Mouse (Mus musculus): ENCODE results near the gene Gpd1. TPM values are rescaled to one million over a fixed set of nuclear protein-coding genes. Genes with fewer than 3 reads are reported as not detected.

The Gpd1 gene
- total and polyA plus RNA-seq, 2 experiments from 2014 or later = 1.2 to 2.8 TPM

- no peaks in the 10 kb centered on the region for H3K27me3 ChIP-seq (ENCODE audit: insufficient read depth, low read length)
- H3K36me3 ChIP-seq (ENCODE audit: insufficient read depth, low read length) = no peaks in the 10 kb centered on the region
- no peaks in the 10 kb centered on the region; the same call in 1 of the 2 replicates for H3K4me1 ChIP-seq (ENCODE audit: insufficient read depth, low read length)
- no peak overlapping the region for H3K4me3 ChIP-seq (ENCODE audit: low read depth, low read length)
- WGBS = 31% methylated on average over 3 of the region's 3 CpGs
- no peak overlapping the region for H3K9ac ChIP-seq (replicated peaks; ENCODE audit: low read length, poor library complexity, severe bottlenecking)
- H3K27ac ChIP-seq (ENCODE audit: low read depth, low read length) = no peak overlapping the region
- no peak for TF ChIP-seq CTCF (IDR thresholded peaks at IDR 0.05)
- ATAC-seq (ENCODE audit: low FRiP score) (no peak), DNase-seq (ENCODE audit: low spot score) (no peak)
- H3K4me2 ChIP-seq (ENCODE audit: low read depth, low read length, poor library complexity, severe bottlenecking) = 0 out of 2 replicates have a peak overlapping the region, but pooled peaks have one; percentile 75
- no peaks in the 10 kb centered on the region for H3K9me3 ChIP-seq (ENCODE audit: low read length)
These were observed 55.6 kb downstream of the Gpd1 start for GRCm38 (mm10) chr15:99772925-99773324.

Other genes starting within 250 kb of the Gpd1 start
- 11.7 and 12.4 TPM in 2 replicates for gene Bcdin3d, start 242.8 kb upstream of the Gpd1 start, total RNA-seq (2014; rRNA removed)
- gene Bcdin3d, start 242.8 kb upstream of the Gpd1 start, polyA plus RNA-seq (2015; fragmentation: Nextera tagmentation; extraction: Ambion mirVana) = 12.6 and 14.6 TPM in 2 replicates
- gene Faim2, start 189.3 kb upstream of the Gpd1 start, total RNA-seq (2014; rRNA removed) = 42.0 and 42.1 TPM in 2 replicates
- gene Faim2, start 189.3 kb upstream of the Gpd1 start, polyA plus RNA-seq (2015; fragmentation: Nextera tagmentation; extraction: Ambion mirVana) = 72.0 and 82.5 TPM in 2 replicates
- gene Aqp2, start 138.5 kb upstream of the Gpd1 start, total RNA-seq (2014; rRNA removed) = not detected in 2 replicates
- gene Aqp2, start 138.5 kb upstream of the Gpd1 start, polyA plus RNA-seq (2015; fragmentation: Nextera tagmentation; extraction: Ambion mirVana) = not detected in 2 replicates
- gene Aqp5, start 126.7 kb upstream of the Gpd1 start, total RNA-seq (2014; rRNA removed) = 2.4 and 3.2 TPM in 2 replicates
- gene Aqp5, start 126.7 kb upstream of the Gpd1 start, polyA plus RNA-seq (2015; fragmentation: Nextera tagmentation; extraction: Ambion mirVana) = 1.0 and 1.4 TPM in 2 replicates
- gene Aqp6, start 116.1 kb upstream of the Gpd1 start, total RNA-seq (2014; rRNA removed) = 1.7 TPM in 1 of 2 replicates, not detected in the other
- 0.23 and 0.28 TPM in 2 replicates for gene Aqp6, start 116.1 kb upstream of the Gpd1 start, polyA plus RNA-seq (2015; fragmentation: Nextera tagmentation; extraction: Ambion mirVana)
- 27.0 and 32.9 TPM in 2 replicates for gene Racgap1, start 65.9 kb upstream of the Gpd1 start, total RNA-seq (2014; rRNA removed)
- gene Racgap1, start 65.9 kb upstream of the Gpd1 start, polyA plus RNA-seq (2015; fragmentation: Nextera tagmentation; extraction: Ambion mirVana) = 27.2 TPM in 2 replicates
- 138 and 150 TPM in 2 replicates for gene Asic1, start 47.1 kb upstream of the Gpd1 start, total RNA-seq (2014; rRNA removed)
- 37.3 and 42.1 TPM in 2 replicates for gene Asic1, start 47.1 kb upstream of the Gpd1 start, polyA plus RNA-seq (2015; fragmentation: Nextera tagmentation; extraction: Ambion mirVana)
- 83.0 and 93.0 TPM in 2 replicates for gene Smarcd1, start 15.4 kb upstream of the Gpd1 start, total RNA-seq (2014; rRNA removed)
- 77.7 and 92.2 TPM in 2 replicates for gene Smarcd1, start 15.4 kb upstream of the Gpd1 start, polyA plus RNA-seq (2015; fragmentation: Nextera tagmentation; extraction: Ambion mirVana)
- gene Gm17349, start 12.0 kb upstream of the Gpd1 start, total RNA-seq (2014; rRNA removed) = not detected in 2 replicates
- gene Gm17349, start 12.0 kb upstream of the Gpd1 start, polyA plus RNA-seq (2015; fragmentation: Nextera tagmentation; extraction: Ambion mirVana) = not detected in 2 replicates
- gene Cox14, start 8.1 kb downstream of the Gpd1 start, total RNA-seq (2014; rRNA removed) = 60.9 and 67.2 TPM in 2 replicates
- 165 and 180 TPM in 2 replicates for gene Cox14, start 8.1 kb downstream of the Gpd1 start, polyA plus RNA-seq (2015; fragmentation: Nextera tagmentation; extraction: Ambion mirVana)
- gene Cers5, start 55.4 kb downstream of the Gpd1 start, total RNA-seq (2014; rRNA removed) = 93.5 and 94.2 TPM in 2 replicates
- gene Cers5, start 55.4 kb downstream of the Gpd1 start, polyA plus RNA-seq (2015; fragmentation: Nextera tagmentation; extraction: Ambion mirVana) = 75.8 and 76.8 TPM in 2 replicates
- 6.4 and 8.7 TPM in 2 replicates for gene Lima1, start 157.9 kb downstream of the Gpd1 start, total RNA-seq (2014; rRNA removed)
- 6.7 and 7.8 TPM in 2 replicates for gene Lima1, start 157.9 kb downstream of the Gpd1 start, polyA plus RNA-seq (2015; fragmentation: Nextera tagmentation; extraction: Ambion mirVana)
- not detected in 2 replicates for gene Fam186a, start 249.5 kb downstream of the Gpd1 start, total RNA-seq (2014; rRNA removed)
- not detected in 2 replicates for gene Fam186a, start 249.5 kb downstream of the Gpd1 start, polyA plus RNA-seq (2015; fragmentation: Nextera tagmentation; extraction: Ambion mirVana)

Data from midbrain, postnatal 0 days (tissue).